Mouse (Mus musculus) thymus, adult 2 months (tissue): ENCODE data around the gene Klhdc3. TPM values are rescaled to one million over a fixed set of nuclear protein-coding genes. Genes with fewer than 3 reads are reported as not detected.

ENCODE experiments used
- DNase-seq: peaks from one replicate; pipeline ENCODE4 v3.0.0; 2021
- H3K27ac ChIP-seq: fragments of 200-500 bp; 2 replicates; pipeline ENCODE4 v1.5.1; 2012; ENCODE audit warnings: low read length, control low read depth; ENCODE audit not compliant: control insufficient read depth, insufficient read depth
- H3K27me3 ChIP-seq: fragments of 200-500 bp; 2 replicates; pipeline ENCODE4 v1.6.1; 2012; ENCODE audit warnings: mild to moderate bottlenecking, low read length, moderate library complexity, mixed read lengths; ENCODE audit not compliant: control insufficient read depth, insufficient read depth
- H3K36me3 ChIP-seq: fragments of 200-500 bp; 2 replicates; pipeline ENCODE4 v1.6.1; 2012; ENCODE audit warnings: mild to moderate bottlenecking, low read length, moderate library complexity; ENCODE audit not compliant: control insufficient read depth, insufficient read depth
- H3K4me1 ChIP-seq: fragments of 200-500 bp; replicated peaks from 2 replicates; pipeline ENCODE4 v1.6.1; 2012; ENCODE audit warnings: low read length; ENCODE audit not compliant: control insufficient read depth, insufficient read depth
- H3K4me3 ChIP-seq: fragments of 200-500 bp; 2 replicates; pipeline ENCODE4 v1.5.1; 2012; ENCODE audit warnings: mild to moderate bottlenecking, low read length, control low read depth, moderate library complexity; ENCODE audit not compliant: control insufficient read depth, insufficient read depth
- CTCF ChIP-seq: fragments of 200-500 bp; IDR thresholded peaks from 2 replicates; pipeline ENCODE4 v1.5.1; 2012; ENCODE audit warnings: mild to moderate bottlenecking, control low read depth, low read length, moderate library complexity, borderline replicate concordance; ENCODE audit not compliant: control insufficient read depth, poor library complexity, insufficient read depth; ENCODE audit errors: extremely low read depth
- POLR2A ChIP-seq: fragments of 200-500 bp; IDR thresholded peaks from 2 replicates; pipeline ENCODE4 v1.6.1; 2012; ENCODE audit warnings: mild to moderate bottlenecking, low read length, control low read depth, moderate library complexity; ENCODE audit not compliant: control insufficient read depth, poor library complexity, insufficient read depth; ENCODE audit errors: extremely low read depth
- WGBS: fragments of 180-500 bp; shearing (Covaris S2); methylation state at CpG from one replicate; pipeline ENCODE4 v1.1.7; 2018; 5-methylcytosine and 5-hydroxymethylcytosine counted together
- polyA plus RNA-seq: library from polyadenylated mRNA; depleted of rRNA; stranded (reverse); fragments of >200 nt; gene quantifications from 2 replicates; pipeline ENCODE4 v1.2.3, GENCODE M21; 2012

Klhdc3 gene
- polyA plus RNA-seq, 1 experiment, result 116 TPM

- Histone ChIP-seq H3K27me3 (no peaks in the 10 kb centered on the region), H3K27ac (no peak overlapping the region), H3K4me3 (peak overlapping the region; percentile 61), H3K4me1 (peaks cover 9% of the 10 kb centered on the region), H3K36me3 (no peaks in the 10 kb centered on the region)
- WGBS, result 21% methylated on average over 11 of the region's 11 CpGs
- TF ChIP-seq POLR2A, result no peak
- no peak for TF ChIP-seq CTCF
- no peak for DNase-seq
Measured at GRCm38 (mm10) chr17:46644916-46645475, 35.7 kb downstream of the Klhdc3 start.

DNA sequence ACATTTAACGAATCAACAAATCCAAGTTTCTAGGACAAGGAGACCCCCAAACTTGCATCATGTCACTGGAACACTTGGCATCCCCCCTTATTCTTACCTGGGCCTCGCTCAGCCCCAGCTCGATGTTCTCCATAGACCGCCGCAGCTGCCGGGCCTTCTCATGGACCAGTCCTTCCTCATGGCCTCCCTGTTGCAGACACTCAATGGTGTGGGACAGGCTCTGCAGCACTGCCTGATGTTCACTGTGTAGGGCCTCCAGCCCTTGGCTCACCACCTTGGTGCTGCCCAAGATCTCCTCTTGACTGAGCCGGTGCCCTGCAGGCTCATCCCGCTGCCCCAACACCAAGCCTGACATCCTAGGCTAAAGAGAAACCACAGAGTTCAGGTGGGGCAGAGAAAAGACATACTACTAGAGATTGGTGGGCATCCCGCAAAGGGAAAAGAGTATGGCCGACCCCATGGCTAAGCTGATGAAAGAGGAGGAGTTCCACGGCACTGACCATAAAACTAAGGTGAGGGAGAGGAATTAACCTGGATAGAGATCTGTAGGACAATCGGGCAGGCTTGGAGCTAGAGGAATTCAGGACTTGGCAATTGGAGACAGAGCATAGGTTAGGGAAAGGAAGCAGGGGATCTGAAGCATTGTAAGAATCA lies 36.4 kb downstream of the Klhdc3 start:
- Histone ChIP-seq H3K36me3 (no peaks in the 10 kb centered on the region), H3K27me3 (no peaks in the 10 kb centered on the region), H3K4me1 (peaks cover 9% of the 10 kb centered on the region), H3K27ac (no peak overlapping the region), H3K4me3 (no peak overlapping the region)
- 93% methylated on average over 12 of the region's 12 CpGs for whole genome bisulfite sequencing
- DNase-seq, result no peak
- TF ChIP-seq POLR2A (no peak), CTCF (no peak)

DNA sequence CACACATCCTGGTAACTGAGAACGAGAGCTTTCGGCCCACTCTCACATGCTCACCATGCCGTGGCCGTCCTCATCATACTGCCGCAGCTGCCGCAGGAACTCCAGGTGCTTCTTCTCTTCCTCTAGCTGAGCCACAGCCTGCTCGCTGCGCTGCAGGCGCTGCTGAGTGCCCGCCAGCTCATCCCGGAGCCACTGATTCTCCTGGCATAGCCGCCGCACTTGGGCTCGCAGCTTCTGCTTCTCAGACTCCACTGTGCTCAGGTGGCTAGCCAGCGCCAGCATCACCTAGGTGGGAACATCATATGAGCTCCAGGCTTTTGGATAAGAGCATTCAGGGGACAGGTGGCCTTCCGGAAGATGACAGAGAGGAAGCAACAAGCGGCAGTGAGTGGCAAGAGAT lies 38.7 kb downstream of the Klhdc3 start:
- no peak overlapping the region for H3K4me3 ChIP-seq
- 97% methylated on average over 17 of the region's 17 CpGs for whole genome bisulfite sequencing
- H3K27ac ChIP-seq, result no peak overlapping the region
- no peaks in the 10 kb centered on the region for H3K36me3 ChIP-seq
- no peak for DNase-seq
- peaks cover 9% of the 10 kb centered on the region for H3K4me1 ChIP-seq
- TF ChIP-seq CTCF (no peak), POLR2A (no peak)
- no peaks in the 10 kb centered on the region for H3K27me3 ChIP-seq

DNA sequence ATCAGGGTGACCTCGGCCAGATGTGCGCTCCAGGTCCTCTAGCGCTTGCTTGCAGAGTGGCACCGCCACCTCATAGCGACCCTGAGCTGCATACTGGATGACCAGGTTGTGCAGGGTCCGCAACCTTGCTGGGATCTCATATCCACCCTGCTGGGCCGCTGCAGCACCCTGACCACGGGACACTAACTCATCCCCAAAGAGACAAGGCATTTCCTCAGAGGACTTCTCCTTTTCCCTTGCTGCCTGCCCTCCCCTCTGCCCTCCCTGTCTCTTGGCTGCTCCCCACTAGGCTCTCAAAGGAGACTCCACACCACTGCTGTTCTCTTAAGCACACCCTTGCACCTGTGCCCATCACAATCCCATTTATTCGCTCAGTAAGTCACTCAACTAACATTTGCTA lies 40.8 kb downstream of the Klhdc3 start:
- DNase-seq, result no peak
- Histone ChIP-seq H3K4me1 (peaks cover 12% of the 10 kb centered on the region), H3K4me3 (no peak overlapping the region), H3K27ac (no peak overlapping the region), H3K36me3 (no peaks in the 10 kb centered on the region), H3K27me3 (no peaks in the 10 kb centered on the region)
- WGBS, result 74% methylated on average over 9 of the region's 9 CpGs
- TF ChIP-seq CTCF (no peak), POLR2A (no peak)

GRCm38 (mm10) chr17:46636831-46637523 lies 43.7 kb downstream of the Klhdc3 start:
- no peak overlapping the region for H3K27ac ChIP-seq
- TF ChIP-seq CTCF, result no peak
- TF ChIP-seq POLR2A, result no peak
- peak; percentile 48 for DNase-seq
- peak overlapping the region; percentile 9; the same call in 1 of the 2 replicates for H3K4me3 ChIP-seq
- no peaks in the 10 kb centered on the region for H3K36me3 ChIP-seq
- H3K27me3 ChIP-seq, result no peaks in the 10 kb centered on the region
- H3K4me1 ChIP-seq, result peaks cover 8% of the 10 kb centered on the region
- WGBS, result 6% methylated on average over 15 of the region's 15 CpGs

DNA sequence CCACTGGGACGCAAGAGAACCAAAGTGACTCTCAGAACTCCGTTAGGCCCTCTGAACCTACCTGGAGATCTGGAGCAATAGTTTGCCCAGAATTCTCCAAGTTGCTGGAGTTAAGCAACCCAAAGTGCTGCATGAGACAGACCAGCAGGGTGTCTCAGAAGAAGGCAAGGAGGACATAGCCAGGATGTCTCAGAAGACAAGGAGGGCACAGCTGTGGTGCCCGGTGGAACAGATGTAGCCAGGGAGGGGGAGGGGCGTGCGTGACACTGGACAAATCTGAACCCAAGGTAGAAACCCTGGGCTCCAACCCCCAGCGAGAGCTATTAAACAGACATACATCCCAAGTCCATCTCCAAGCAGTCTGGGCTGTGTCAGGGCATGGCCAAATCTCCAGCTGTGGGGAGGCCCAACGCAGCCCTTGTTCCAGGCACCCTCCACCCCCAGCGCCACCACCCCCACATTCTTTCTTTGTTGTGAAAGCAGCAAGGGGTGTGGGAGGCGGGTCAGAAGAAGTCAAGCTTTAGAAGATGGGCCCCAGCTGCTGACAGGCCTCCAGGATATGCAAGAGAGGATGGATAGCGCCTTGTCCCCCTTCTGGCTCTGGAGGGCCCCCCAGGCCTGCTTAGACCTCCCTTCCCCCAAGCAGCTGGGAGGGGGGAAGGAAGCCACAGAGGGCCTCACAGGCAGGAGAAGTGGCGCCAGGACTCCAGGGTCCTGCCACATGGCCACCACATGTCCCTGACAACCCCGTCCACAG lies 50.9 kb downstream of the Klhdc3 start:
- peak; percentile 23 for DNase-seq
- WGBS, result 26% methylated on average over 12 of the region's 12 CpGs
- Histone ChIP-seq H3K36me3 (no peaks in the 10 kb centered on the region), H3K4me1 (peaks cover 19% of the 10 kb centered on the region), H3K27ac (no peak overlapping the region), H3K27me3 (0 out of 2 replicates have a peak, but pooled peaks cover 2% of the 10 kb centered on the region), H3K4me3 (peak overlapping the region; percentile 95)
- TF ChIP-seq CTCF (no peak), POLR2A (no peak)
